Mouse (Mus musculus) G1E (cell line): ENCODE results near the gene Sclt1.

ENCODE experiments used
- CTCF ChIP-seq: IDR thresholded peaks from 2 replicates; pipeline ENCODE4 v1.5.1; 2012; ENCODE audit warnings: low read depth, low read length, inconsistent platforms, mixed read lengths
- TAL1 ChIP-seq: conservative IDR thresholded peaks from 2 replicates; pipeline ENCODE4 v1.6.1; 2012; ENCODE audit warnings: low read depth, low read length, inconsistent platforms, mixed read lengths

DNA sequence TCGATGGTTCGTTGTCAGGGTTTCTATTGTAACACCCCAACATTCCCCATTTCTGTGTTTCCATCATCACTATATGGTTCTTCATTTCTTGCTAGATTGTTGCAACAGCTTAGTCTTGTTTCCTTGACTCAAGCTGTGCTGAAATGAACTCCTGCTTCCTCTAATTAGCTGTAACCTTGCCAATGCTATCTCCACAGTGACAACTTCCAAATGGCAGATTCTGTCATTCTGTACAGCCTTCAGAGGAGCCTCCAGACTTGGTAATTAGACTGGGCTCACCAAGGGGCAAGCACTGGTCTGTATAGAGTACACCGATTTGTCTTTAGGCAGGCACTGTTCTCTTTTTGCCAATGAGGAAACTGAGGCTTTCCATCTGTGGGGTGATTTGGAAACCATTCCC lies 123.8 kb downstream of the Sclt1 start:
- TF ChIP-seq TAL1 (no peak), CTCF (no peak)
